Mouse (Mus musculus) heart, adult 2 months (tissue): Measurements from ENCODE around the gene Atp6v1fnb. TPM values are rescaled to one million over a fixed set of nuclear protein-coding genes. Genes with fewer than 3 reads are reported as not detected.

Experiments used
- DNase-seq, 2 experiments: peaks; one replicate each; pipeline ENCODE4 v3.0.0; 2021
- H3K27ac ChIP-seq: fragments of 200-600 bp; 2 replicates; pipeline ENCODE4 v1.8.1; 2022
- H3K27me3 ChIP-seq: fragments of 200-500 bp; 2 replicates; pipeline ENCODE4 v1.6.1; 2012; ENCODE audit warnings: mild to moderate bottlenecking, low read length, inconsistent platforms, mixed read lengths; ENCODE audit not compliant: control insufficient read depth, insufficient read depth
- H3K36me3 ChIP-seq: fragments of 200-500 bp; 2 replicates; pipeline ENCODE4 v1.6.1; 2012; ENCODE audit warnings: low read length, inconsistent platforms; ENCODE audit not compliant: control insufficient read depth, insufficient read depth
- H3K4me1 ChIP-seq: fragments of 200-500 bp; 2 replicates; pipeline ENCODE4 v1.6.1; 2011; ENCODE audit warnings: low read length; ENCODE audit not compliant: control insufficient read depth, insufficient read depth
- H3K4me3 ChIP-seq: fragments of 200-600 bp; 2 replicates; pipeline ENCODE4 v1.8.1; 2022
- H3K79me2 ChIP-seq: fragments of 200-500 bp; replicated peaks from 2 replicates; pipeline ENCODE4 v1.6.1; 2012; ENCODE audit warnings: mild to moderate bottlenecking, inconsistent platforms, low read length, moderate library complexity, mixed read lengths; ENCODE audit not compliant: control insufficient read depth, insufficient read depth
- H3K9ac ChIP-seq: fragments of 200-500 bp; 2 replicates; pipeline ENCODE4 v1.6.1; 2012; ENCODE audit warnings: low read depth, mild to moderate bottlenecking, control low read depth, inconsistent platforms, low read length, mixed read lengths
- CTCF ChIP-seq: fragments of 200-600 bp; IDR thresholded peaks from 2 replicates; pipeline ENCODE4 v1.8.1; 2022; ENCODE audit warnings: antibody characterized with exemption, mild to moderate bottlenecking, moderate library complexity
- EP300 ChIP-seq: fragments of 200-500 bp; IDR thresholded peaks from 2 replicates; pipeline ENCODE4 v1.6.1; 2011; ENCODE audit warnings: low read depth, low read length, control low read depth; ENCODE audit not compliant: insufficient read depth
- POLR2A ChIP-seq: fragments of 200-500 bp; IDR thresholded peaks from 2 replicates; pipeline ENCODE4 v1.6.1; 2011; ENCODE audit warnings: mild to moderate bottlenecking, low read depth, low read length, control low read depth; ENCODE audit not compliant: insufficient read depth
- WGBS: fragments of 180-500 bp; shearing (Covaris S2); methylation state at CpG from one replicate; pipeline ENCODE4 v1.1.7; 2018; 5-methylcytosine and 5-hydroxymethylcytosine counted together
- intact Hi-C: fragments of 180-260 bp; cut with DNase I; formaldehyde crosslinking; loops from one replicate; pipeline ENCODE4 v1.15.1; 2025
- polyA plus RNA-seq: library from polyadenylated mRNA; depleted of rRNA; stranded (reverse); fragments of >200 nt; gene quantifications from 2 replicates; pipeline ENCODE4 v1.2.3, GENCODE M21; 2012
- total RNA-seq, 2 experiments: library from RNA; stranded (reverse); gene quantifications; 2 replicates each; pipeline ENCODE4 v1.2.3; 2021

The Atp6v1fnb gene
- total and polyA plus RNA-seq, 3 experiments, result not detected

DNA sequence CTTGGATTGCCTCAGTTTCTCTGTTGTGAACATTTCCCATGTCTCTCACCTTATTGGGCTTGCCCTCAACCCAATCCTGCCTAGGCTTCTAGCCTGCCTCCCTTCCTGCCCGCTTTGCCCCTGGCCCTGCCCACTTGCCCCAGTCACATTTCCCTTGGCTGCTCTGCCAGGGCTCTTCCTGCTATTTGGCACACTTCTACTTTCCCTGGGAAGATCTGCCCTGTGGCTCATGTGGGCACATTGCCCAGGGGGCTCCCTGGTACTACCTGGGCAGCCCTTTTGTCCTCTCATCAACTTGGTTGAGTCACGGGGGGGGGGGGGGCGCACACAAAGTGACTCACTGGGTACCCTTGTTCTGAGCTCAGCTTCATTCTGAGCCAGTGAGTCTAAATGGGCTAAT is 39.1 kb upstream of the Atp6v1fnb start:
- Histone ChIP-seq H3K27me3 (no peaks in the 10 kb centered on the region), H3K36me3 (no peaks in the 10 kb centered on the region), H3K9ac (peak overlapping the region; percentile 23; the same call in 1 of the 2 replicates), H3K27ac (peak overlapping the region; percentile 89), H3K4me1 (no peaks in the 10 kb centered on the region; the same call in 1 of the 2 replicates), H3K4me3 (no peak overlapping the region; the same call in 1 of the 2 replicates), H3K79me2 (no peaks in the 10 kb centered on the region)
- 50% methylated on average over 3 of the region's 3 CpGs for WGBS
- TF ChIP-seq CTCF (no peak), EP300 (no peak), POLR2A (no peak)
- intact Hi-C loops, result loop anchor here (5.0 kb wide), 1 partner anchor 70 kb away; no protein-coding TSS in a partner anchor
- peak; percentile 51 to 60 for DNase-seq

DNA sequence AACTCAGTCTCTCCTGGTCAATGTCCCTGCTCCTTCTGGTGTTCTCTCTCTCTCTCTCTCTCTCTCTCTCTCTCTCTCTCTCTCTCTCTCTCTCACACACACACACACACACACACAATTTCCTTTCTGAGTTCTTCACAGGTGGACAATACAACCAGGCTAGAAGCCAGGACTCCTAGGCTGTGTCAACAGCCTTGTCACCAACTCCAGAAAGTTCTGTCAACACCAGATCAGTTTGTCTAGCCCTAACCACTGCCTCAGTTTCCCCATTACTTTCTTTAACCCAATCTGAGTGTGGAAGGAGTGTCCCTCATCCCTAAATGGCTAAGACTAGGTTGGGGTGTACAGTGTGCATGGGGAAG is 38.6 kb upstream of the Atp6v1fnb start:
- Histone ChIP-seq H3K27me3 (no peaks in the 10 kb centered on the region), H3K79me2 (no peaks in the 10 kb centered on the region), H3K36me3 (no peaks in the 10 kb centered on the region), H3K9ac (peak overlapping the region; percentile 79), H3K27ac (peak overlapping the region; percentile 89), H3K4me3 (peak overlapping the region; percentile 65), H3K4me1 (no peaks in the 10 kb centered on the region; the same call in 1 of the 2 replicates)
- no peak for TF ChIP-seq EP300
- no peak for TF ChIP-seq POLR2A
- intact Hi-C loops, result loop anchor here (5.0 kb wide), 1 partner anchor 70 kb away; no protein-coding TSS in a partner anchor
- DNase-seq, result no peak

DNA sequence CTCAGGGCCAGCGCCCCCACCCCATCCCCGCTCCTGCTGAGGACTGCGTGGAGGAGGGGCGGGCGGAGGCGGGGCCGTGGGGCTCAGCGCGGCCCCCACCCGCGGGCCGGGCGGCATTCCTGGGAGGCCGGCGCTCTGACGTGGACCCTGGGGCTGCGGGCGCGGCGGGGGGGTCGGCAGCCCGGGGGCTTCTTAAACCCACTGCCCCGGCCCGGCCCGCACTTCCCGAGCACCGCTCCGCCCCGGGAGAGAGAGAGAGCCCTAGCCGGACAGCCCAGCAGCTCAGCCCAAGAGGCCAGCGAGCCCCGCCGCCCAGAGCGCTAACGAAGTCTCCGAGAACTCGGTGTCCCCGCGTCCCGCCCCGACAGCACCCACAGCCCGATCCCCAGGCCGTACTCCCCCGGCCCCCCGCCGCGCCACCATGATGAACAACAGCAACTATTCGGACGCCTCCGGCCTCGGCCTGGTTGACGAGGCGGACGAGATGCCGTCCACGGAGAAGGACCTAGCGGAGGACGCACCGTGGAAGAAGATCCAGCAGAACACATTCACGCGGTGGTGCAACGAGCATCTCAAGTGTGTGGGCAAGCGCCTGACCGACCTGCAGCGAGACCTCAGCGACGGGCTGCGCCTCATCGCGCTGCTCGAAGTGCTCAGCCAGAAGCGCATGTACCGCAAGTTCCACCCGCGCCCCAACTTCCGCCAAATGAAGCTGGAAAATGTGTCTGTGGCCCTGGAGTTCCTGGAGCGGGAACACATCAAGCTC is 38.0 kb upstream of the Atp6v1fnb start, which contains the start of gene Flnc:
Gene Flnc, plus strand, starts transcription at position 219 of the 766 bp plus-strand sequence.
- H3K27me3 ChIP-seq, result no peaks in the 10 kb centered on the region
- no peaks in the 10 kb centered on the region; the same call in 1 of the 2 replicates for H3K4me1 ChIP-seq
- H3K4me3 ChIP-seq, result peak within 1 kb of the TSS; percentile 65
- under 1% methylated on average over 72 of the region's 77 CpGs for WGBS
- H3K79me2 ChIP-seq, result no peaks in the 10 kb centered on the region
- peak within 1 kb of the TSS; percentile 89 for H3K27ac ChIP-seq
- peak; percentile 74 to 78 for DNase-seq
- peak within 1 kb of the TSS; percentile 79 for H3K9ac ChIP-seq
- H3K36me3 ChIP-seq, result no peaks in the 10 kb centered on the region
- intact Hi-C loops, result loop anchor here (5.0 kb wide), 1 partner anchor 71 kb away; no protein-coding TSS in a partner anchor
- TF ChIP-seq EP300, result 0 out of 2 replicates have a peak, but pooled peaks have one; percentile 10
- TF ChIP-seq CTCF, result no peak
- no peak; the same call in 1 of the 2 replicates for TF ChIP-seq POLR2A

DNA sequence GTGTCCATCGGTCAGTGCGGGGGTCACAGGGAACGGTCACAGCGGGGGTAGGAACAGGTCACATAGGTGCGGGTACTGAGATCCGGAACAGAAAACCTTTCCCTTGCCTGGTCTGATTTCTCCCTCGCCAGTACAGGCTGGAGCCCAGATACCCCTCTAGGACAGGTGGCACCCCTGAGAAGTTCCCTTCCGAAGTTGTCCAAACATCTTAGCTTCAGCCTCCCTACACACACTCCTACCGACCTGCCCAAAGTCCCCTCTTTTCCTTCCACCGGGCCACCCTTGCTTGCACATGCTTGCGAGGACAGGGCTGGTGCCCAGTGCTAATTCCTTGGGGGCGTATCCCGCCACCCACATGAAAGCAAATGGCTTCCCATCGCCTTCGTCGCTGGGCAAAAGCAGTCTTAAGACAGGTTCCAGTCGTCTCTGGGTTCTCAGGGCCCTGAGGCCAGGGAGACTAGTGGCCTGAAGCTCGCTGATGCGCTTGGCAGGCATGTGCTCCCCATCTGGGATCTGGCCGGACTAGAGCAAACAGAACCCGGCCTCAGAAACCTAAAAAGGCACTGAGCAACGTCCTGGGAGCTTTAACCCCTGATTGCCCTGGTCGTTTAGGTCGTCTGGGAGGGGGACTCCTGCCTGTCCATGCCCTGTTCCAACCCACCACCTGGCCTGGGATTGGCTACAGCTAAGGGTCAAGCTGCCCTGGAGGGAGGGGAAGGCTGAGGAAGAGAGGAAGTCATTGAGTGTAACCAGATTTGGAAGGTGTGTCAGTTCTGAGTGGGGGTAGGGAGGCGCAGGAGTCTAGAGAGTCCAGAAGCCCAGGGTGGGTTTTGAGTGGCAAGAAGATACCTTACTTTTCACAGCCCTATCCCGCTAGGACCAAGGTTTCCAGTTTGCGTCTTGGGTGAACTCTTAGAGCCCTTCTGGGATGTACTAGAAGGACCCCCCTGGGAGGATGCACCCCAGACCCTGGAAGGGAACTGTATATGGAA is 37.1 kb upstream of the Atp6v1fnb start:
- intact Hi-C loops, result loop anchor here (5.0 kb wide), 1 partner anchor 72 kb away; no protein-coding TSS in a partner anchor
- WGBS, result 6% methylated on average over 27 of the region's 27 CpGs
- no peaks in the 10 kb centered on the region; the same call in 1 of the 2 replicates for H3K4me1 ChIP-seq
- H3K79me2 ChIP-seq, result no peaks in the 10 kb centered on the region
- TF ChIP-seq CTCF, result no peak
- peak; percentile 74 for TF ChIP-seq POLR2A
- TF ChIP-seq EP300, result 0 out of 2 replicates have a peak, but pooled peaks have one; percentile 17
- H3K36me3 ChIP-seq, result no peaks in the 10 kb centered on the region
- H3K9ac ChIP-seq, result peak overlapping the region; percentile 79
- no peaks in the 10 kb centered on the region for H3K27me3 ChIP-seq
- peak overlapping the region; percentile 89 for H3K27ac ChIP-seq
- peak; percentile 74 to 80 for DNase-seq
- peak overlapping the region; percentile 65 for H3K4me3 ChIP-seq

DNA sequence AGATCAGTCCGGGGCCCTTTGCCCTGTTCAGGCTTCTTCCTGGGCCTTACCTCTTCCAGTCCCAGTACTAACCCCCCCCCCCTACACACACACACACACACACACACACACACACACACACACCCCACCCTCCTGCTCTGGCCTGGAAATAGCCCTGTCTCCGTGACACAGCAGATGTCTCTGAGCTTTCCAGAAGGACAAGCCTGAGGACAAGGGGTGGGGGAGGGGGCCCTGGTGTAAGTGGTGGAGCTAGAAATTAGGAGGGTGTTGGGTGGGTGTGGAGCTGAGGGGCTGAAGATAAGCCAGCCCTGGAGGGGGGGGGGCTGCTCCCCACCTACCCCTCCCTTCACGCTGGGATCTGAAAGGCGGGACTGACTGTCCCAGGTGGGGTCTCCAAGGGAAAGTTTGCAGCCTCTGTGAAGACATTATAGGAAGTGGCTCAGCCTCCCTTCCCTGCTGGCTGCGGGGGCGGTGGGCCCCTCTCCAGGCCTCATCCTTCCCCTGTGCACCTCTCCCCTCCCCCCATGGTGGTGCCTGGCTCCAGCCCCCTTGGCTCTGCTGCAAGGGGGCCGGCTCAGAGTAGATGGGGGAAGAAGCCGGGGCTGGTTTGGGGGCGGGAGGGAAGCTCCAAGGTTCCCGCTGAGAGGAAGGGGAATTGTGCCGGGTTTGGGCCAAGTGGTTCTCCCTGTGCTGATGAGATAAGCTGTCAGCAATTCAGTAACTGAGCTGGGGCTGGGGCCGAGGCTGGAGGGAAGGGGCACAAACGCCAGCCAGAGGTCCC is 36.1 kb upstream of the Atp6v1fnb start:
- intact Hi-C loops, result loop anchor here (5.0 kb wide), 1 partner anchor 73 kb away; no protein-coding TSS in a partner anchor
- Histone ChIP-seq H3K9ac (peak overlapping the region; percentile 79), H3K79me2 (no peaks in the 10 kb centered on the region), H3K36me3 (no peaks in the 10 kb centered on the region), H3K27me3 (no peaks in the 10 kb centered on the region), H3K27ac (peak overlapping the region; percentile 90), H3K4me3 (peak overlapping the region; percentile 65), H3K4me1 (no peaks in the 10 kb centered on the region; the same call in 1 of the 2 replicates)
- TF ChIP-seq CTCF (no peak), EP300 (0 out of 2 replicates have a peak, but pooled peaks have one; percentile 55), POLR2A (0 out of 2 replicates have a peak, but pooled peaks have one; percentile 5)
- peak; percentile 63 to 66 for DNase-seq
- 10% methylated on average over 13 of the region's 13 CpGs for WGBS
